Mouse (Mus musculus): ENCODE results near the gene Abraxas1. TPM values are rescaled to one million over a fixed set of nuclear protein-coding genes. Genes with fewer than 3 reads are reported as not detected.

The Abraxas1 gene
- total RNA-seq (2021) = 1 to 10 TPM; 8.3 to 9.0 TPM
- 6.9 and 12.5 TPM in 2 replicates for polyA plus RNA-seq (2012; rRNA removed)
- long read RNA-seq, partial matches to known transcripts = 2 of 10 reads
- long read RNA-seq, other reads (novel, unspliced or antisense) = 3 of 10 reads

DNA sequence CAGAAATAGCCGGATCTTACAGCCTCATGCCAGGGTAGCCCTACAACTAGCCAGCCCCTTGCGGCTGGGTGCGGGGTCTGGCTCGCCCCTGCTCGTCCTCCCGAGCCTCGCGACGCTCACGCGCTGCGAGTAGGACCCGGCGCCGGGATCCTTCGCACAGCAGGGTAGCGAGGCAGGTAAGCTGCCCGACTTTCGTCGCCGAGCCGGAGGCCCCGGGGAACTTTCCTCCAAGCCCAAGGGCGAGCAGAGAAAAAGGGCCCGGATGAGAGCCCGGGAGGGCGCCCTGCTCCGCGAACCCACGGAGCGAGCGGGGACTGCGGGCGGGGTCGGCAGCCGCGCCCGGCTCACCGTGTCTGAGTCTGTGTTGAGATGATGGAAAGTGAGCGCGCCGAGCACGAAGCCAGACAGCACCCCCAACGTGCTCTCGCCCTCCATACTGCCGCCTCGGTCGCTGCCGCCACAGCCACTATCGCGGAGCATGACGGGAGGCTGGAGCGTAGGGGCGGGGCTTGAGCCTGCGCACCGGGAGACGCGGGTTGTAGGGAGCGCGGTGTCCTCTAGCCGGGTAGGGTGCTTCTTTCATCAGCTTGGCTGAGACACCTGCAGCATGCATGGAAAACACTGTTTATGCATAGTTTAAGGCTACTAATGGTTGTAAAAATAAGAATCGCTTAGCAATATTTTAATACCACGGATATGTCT lies at the start of gene Abraxas1:
TSS of gene Abraxas1 (minus strand) at position 483 of the 702 bp plus-strand sequence.
- Histone ChIP-seq H3K36me3 (ENCODE audit: control insufficient read depth, insufficient read depth, low read length) (no peaks in the 10 kb centered on the region; the same call in 1 of the 2 replicates), H3K27me3 (ENCODE audit: control insufficient read depth, insufficient read depth, low read length) (no peaks in the 10 kb centered on the region), H3K27ac (peak within 1 kb of the TSS; percentile 84), H3K79me2 (replicated peaks; ENCODE audit: control insufficient read depth, insufficient read depth, low read length) (no peaks in the 10 kb centered on the region), H3K4me3 (peak within 1 kb of the TSS; percentile 67), H3K9ac (ENCODE audit: low read depth, low read length) (peak within 1 kb of the TSS; percentile 94), H3K4me1 (ENCODE audit: control insufficient read depth, insufficient read depth, low read length) (no peaks in the 10 kb centered on the region; the same call in 1 of the 2 replicates)
- intact Hi-C loops (cut with DNase I) = loop anchor here (2.0 kb wide), 1 partner anchor 22 kb away; the partner anchor contains the start of genes Helq and Mrps18c
- TF ChIP-seq POLR2A (IDR thresholded peaks at IDR 0.05; ENCODE audit: insufficient read depth, low read depth, low read length) = peak; percentile 85
- no peak; the same call in 1 of the 2 replicates for TF ChIP-seq CTCF (IDR thresholded peaks at IDR 0.05)
- TF ChIP-seq EP300 (IDR thresholded peaks at IDR 0.05; ENCODE audit: insufficient read depth, low read depth, low read length) = 0 out of 2 replicates have a peak, but pooled peaks have one; percentile 34
- under 1% methylated on average over 63 of the region's 63 CpGs for WGBS
- peak; percentile 91 to 94 for DNase-seq

DNA sequence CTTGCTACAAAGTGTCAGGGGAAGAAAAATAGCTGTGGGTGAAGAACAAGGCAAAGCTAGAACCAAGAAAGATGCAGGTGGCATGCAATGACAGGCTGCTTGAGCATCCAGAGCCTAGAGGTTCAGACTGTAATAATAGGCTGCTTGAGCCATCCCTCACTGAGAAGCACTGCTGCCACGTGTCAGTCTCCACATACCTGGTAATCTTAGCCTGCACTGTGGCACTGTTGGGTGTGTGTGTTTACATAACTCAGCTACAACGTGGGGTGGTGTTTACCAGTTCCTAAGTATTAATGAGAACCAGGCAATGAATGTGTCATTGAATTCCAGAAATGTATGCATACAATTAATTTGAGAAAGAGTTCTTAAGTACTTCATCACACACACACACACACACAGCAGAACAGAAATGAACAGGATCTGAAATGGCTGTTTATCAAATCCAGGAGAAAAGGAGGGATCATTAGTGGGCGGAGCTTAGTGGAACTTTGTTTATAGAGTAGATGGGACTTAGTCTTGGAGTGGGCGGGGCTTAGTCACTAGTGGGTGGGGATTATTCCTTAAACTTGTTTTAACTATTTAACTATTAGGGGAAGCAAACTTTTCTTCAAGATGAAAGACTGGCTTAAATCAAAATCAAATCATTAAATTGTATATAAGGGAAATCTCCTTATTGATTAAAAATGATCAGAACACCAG lies 48.6 kb upstream of the Abraxas1 start:
- Histone ChIP-seq H3K27me3 (ENCODE audit: control insufficient read depth, insufficient read depth, low read length) (no peaks in the 10 kb centered on the region), H3K4me1 (ENCODE audit: control insufficient read depth, insufficient read depth, low read length) (peaks cover 7% of the 10 kb centered on the region; the same call in 1 of the 2 replicates), H3K27ac (no peak overlapping the region), H3K4me3 (no peak overlapping the region), H3K36me3 (ENCODE audit: control insufficient read depth, insufficient read depth, low read length) (no peaks in the 10 kb centered on the region), H3K9ac (ENCODE audit: low read depth, low read length) (no peak overlapping the region), H3K79me2 (replicated peaks; ENCODE audit: control insufficient read depth, insufficient read depth, low read length) (no peaks in the 10 kb centered on the region; the same call in none of the 2 replicates)
- DNase-seq = no peak
- 61% methylated on average over 4 of the region's 4 CpGs for WGBS
- no peak for TF ChIP-seq CTCF (IDR thresholded peaks at IDR 0.05)
- no peak for TF ChIP-seq POLR2A (IDR thresholded peaks at IDR 0.05; ENCODE audit: insufficient read depth, low read depth, low read length)
- TF ChIP-seq EP300 (IDR thresholded peaks at IDR 0.05; ENCODE audit: insufficient read depth, low read depth, low read length) = no peak
- intact Hi-C loops (cut with DNase I) = loop anchor here (5.0 kb wide), 1 partner anchor 42 kb away; no protein-coding TSS in a partner anchor

- Histone ChIP-seq H3K79me2 (replicated peaks; ENCODE audit: control insufficient read depth, insufficient read depth, low read length) (no peaks in the 10 kb centered on the region; the same call in 1 of the 2 replicates), H3K27me3 (ENCODE audit: control insufficient read depth, insufficient read depth, low read length) (no peaks in the 10 kb centered on the region), H3K9ac (ENCODE audit: low read depth, low read length) (no peak overlapping the region), H3K4me1 (ENCODE audit: control insufficient read depth, insufficient read depth, low read length) (peaks cover 11% of the 10 kb centered on the region; the same call in 1 of the 2 replicates), H3K36me3 (ENCODE audit: control insufficient read depth, insufficient read depth, low read length) (no peaks in the 10 kb centered on the region), H3K4me3 (no peak overlapping the region), H3K27ac (no peak overlapping the region)
- TF ChIP-seq CTCF (IDR thresholded peaks at IDR 0.05) = no peak
- TF ChIP-seq POLR2A (IDR thresholded peaks at IDR 0.05; ENCODE audit: insufficient read depth, low read depth, low read length) = no peak
- TF ChIP-seq EP300 (IDR thresholded peaks at IDR 0.05; ENCODE audit: insufficient read depth, low read depth, low read length) = no peak
- WGBS = 27% methylated on average over 2 of the region's 2 CpGs
- intact Hi-C loops (cut with DNase I) = loop anchor here (5.0 kb wide), 1 partner anchor 39 kb away; no protein-coding TSS in a partner anchor
- peak in 1 of 2 experiments; percentile 20 for DNase-seq
Observed at GRCm38 (mm10) chr5:100866183-100866582, 45.4 kb upstream of the Abraxas1 start.

DNA sequence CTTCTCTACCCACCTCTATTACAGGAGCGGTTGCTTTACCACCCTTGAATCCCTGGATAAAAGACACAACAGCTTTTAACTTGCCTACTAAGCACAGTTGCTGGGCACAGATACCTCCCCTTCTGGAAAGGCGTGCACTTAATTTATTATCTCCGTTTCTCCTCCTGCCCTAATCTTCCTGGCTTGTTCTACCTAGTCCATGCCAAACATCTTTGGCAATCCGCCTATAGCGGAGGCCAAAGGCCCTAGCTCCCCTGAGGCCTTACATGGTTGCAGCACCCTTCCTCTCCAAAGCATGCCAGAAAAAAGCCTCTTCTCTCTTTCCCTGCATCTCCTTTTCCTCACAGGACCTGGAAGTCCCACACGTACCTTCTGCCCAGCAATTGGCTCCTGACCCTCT lies 43.7 kb upstream of the Abraxas1 start:
- Histone ChIP-seq H3K9ac (ENCODE audit: low read depth, low read length) (0 out of 2 replicates have a peak overlapping the region, but pooled peaks have one; percentile 12), H3K36me3 (ENCODE audit: control insufficient read depth, insufficient read depth, low read length) (no peaks in the 10 kb centered on the region), H3K4me1 (ENCODE audit: control insufficient read depth, insufficient read depth, low read length) (peaks cover 13% of the 10 kb centered on the region), H3K27me3 (ENCODE audit: control insufficient read depth, insufficient read depth, low read length) (no peaks in the 10 kb centered on the region), H3K79me2 (replicated peaks; ENCODE audit: control insufficient read depth, insufficient read depth, low read length) (no peaks in the 10 kb centered on the region; the same call in 1 of the 2 replicates), H3K27ac (peak overlapping the region; percentile 48), H3K4me3 (no peak overlapping the region)
- DNase-seq = peak; percentile 45 to 73
- WGBS = 34% methylated on average over 6 of the region's 6 CpGs
- intact Hi-C loops (cut with DNase I) = loop anchor here (2.0 kb wide), 1 partner anchor 44 kb away; no protein-coding TSS in a partner anchor
- TF ChIP-seq EP300 (IDR thresholded peaks at IDR 0.05; ENCODE audit: insufficient read depth, low read depth, low read length) = peak; percentile 41; the same call in 1 of the 2 replicates
- TF ChIP-seq POLR2A (IDR thresholded peaks at IDR 0.05; ENCODE audit: insufficient read depth, low read depth, low read length) = no peak

GRCm38 (mm10) chr5:100863091-100863490 lies 42.3 kb upstream of the Abraxas1 start:
- no peaks in the 10 kb centered on the region for H3K36me3 ChIP-seq (ENCODE audit: control insufficient read depth, insufficient read depth, low read length)
- WGBS = 87% methylated on average over 2 of the region's 2 CpGs
- intact Hi-C loops (cut with DNase I) = no loop called here
- no peaks in the 10 kb centered on the region for H3K79me2 ChIP-seq (replicated peaks; ENCODE audit: control insufficient read depth, insufficient read depth, low read length)
- TF ChIP-seq POLR2A (IDR thresholded peaks at IDR 0.05; ENCODE audit: insufficient read depth, low read depth, low read length) = no peak
- TF ChIP-seq CTCF (IDR thresholded peaks at IDR 0.05) = no peak
- no peak for TF ChIP-seq EP300 (IDR thresholded peaks at IDR 0.05; ENCODE audit: insufficient read depth, low read depth, low read length)
- peaks cover 11% of the 10 kb centered on the region for H3K4me1 ChIP-seq (ENCODE audit: control insufficient read depth, insufficient read depth, low read length)
- no peak overlapping the region for H3K9ac ChIP-seq (ENCODE audit: low read depth, low read length)
- DNase-seq = no peak
- no peak overlapping the region for H3K4me3 ChIP-seq
- no peak overlapping the region for H3K27ac ChIP-seq
- H3K27me3 ChIP-seq (ENCODE audit: control insufficient read depth, insufficient read depth, low read length) = no peaks in the 10 kb centered on the region
